Mouse (Mus musculus) cortical plate, adult 2 months (tissue): ENCODE measurements around the gene Slamf6.

Experiments
- CTCF ChIP-seq: fragments of 200-500 bp; IDR thresholded peaks from 2 replicates; pipeline ENCODE4 v1.5.1; 2011; ENCODE audit warnings: mild to moderate bottlenecking, control low read depth, low read length; ENCODE audit not compliant: insufficient read depth; ENCODE audit errors: extremely low read depth
- POLR2A ChIP-seq: fragments of 200-500 bp; IDR thresholded peaks from 2 replicates; pipeline ENCODE4 v1.6.1; 2011; ENCODE audit warnings: mild to moderate bottlenecking, low read length, control low read depth; ENCODE audit not compliant: insufficient read depth; ENCODE audit errors: extremely low read depth

DNA sequence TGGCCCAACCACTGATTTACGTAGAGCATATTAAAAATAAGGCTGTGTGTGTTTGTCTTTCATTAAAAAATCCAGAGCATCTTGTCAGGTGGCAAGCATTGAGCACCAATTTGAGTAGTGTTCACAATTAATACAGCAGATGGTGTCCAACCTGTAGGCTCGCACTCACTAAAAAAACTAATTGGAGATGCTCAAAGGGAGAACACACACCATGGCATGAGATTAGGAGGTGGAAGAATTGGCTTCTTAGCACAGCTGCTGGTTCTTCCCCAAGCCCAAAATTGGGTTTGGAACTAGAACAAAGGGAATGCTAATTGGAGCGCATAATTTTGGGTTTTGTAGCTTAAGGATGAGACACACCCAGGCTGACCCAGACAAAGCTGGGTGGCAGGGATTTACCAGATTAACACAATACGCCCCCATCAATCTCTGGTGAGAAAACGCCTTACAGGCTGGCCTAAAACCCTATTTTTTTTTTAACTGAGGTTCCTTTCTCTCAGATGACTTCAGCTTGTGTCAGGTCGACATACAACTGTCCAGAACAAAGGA lies 29.2 kb downstream of the Slamf6 start:
- TF ChIP-seq CTCF (no peak), POLR2A (no peak)
